Mouse (Mus musculus): ENCODE results near the gene Gm28230.

The Gm28230 gene

DNA sequence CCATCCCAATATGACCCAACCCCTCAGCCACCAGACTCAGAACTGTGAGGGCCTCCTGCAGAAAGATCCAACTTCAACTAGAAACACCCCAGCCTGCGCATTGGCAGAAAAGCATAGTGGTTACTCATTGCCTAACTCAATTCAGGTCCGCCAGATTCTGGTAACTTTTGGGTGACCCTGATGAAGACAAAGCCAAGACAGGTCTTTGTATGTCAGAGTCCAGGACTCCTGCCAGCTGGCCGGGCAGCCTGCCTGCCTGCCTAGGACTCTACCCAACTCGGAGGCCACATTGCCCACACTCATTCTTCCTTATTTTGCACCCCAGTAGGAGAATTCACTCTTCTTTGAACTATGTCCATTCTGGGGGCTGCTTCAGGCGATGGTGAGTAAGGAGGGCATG lies at the start of gene Gm28230:
Gene Gm28230, plus strand, starts transcription at position 178 of the 400 bp plus-strand sequence.
- DNase-seq (ENCODE audit: low spot score in 2 of 2), result no peak

DNA sequence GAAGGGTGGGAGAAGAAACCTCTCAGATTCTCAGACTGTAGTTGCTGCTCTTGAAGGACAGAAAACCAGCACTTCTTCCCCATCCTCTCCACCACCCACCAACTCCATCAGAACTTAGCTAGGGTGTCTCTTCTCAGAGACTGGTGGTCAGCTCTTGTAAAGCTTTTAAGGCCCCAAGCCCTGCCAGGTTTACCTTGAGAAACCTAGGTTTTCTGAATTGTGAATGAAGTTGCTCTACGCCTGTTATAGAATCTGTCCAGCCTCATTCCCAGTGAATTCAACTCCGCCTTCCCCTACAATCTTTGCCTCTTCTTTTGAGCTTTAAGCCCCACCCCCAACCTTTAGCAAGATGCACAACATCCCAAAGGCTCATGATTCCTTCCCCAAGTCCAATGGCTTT lies 49.4 kb upstream of the Gm28230 start:
- no peak for DNase-seq (ENCODE audit: low spot score in 2 of 2)

GRCm38 (mm10) chr2:74678891-74679595 lies 47.5 kb upstream of the Gm28230 start, which contains the start of gene Hoxd11:
Gene Hoxd11, plus strand, starts transcription at chr2:74679557.
- DNase-seq (ENCODE audit: low spot score in 2 of 2), result no peak

- DNase-seq (ENCODE audit: low spot score in 2 of 2), result no peak
Observed at GRCm38 (mm10) chr2:74679596-74679971, 46.9 kb upstream of the Gm28230 start.

DNA sequence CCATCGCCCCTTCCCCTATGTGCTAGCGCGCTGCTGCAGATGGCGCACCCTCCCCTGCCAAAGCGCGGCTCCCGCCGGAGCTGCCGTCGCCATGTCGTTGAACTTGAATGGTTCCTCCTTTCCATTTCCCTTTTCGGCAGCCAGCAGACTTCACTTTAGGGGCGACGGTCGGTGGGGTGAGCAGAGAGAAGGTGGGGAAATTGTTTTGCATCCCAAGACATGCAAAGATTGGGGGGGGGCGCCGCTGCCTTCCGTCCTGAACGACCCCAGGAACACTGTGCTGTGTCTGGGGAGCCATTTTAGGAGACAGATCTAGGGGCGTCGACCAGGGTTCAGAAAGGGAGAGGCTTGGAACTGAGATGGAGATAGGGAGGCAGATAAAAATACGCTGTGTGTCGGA lies 46.5 kb upstream of the Gm28230 start:
- no peak for DNase-seq (ENCODE audit: low spot score in 2 of 2)

DNA sequence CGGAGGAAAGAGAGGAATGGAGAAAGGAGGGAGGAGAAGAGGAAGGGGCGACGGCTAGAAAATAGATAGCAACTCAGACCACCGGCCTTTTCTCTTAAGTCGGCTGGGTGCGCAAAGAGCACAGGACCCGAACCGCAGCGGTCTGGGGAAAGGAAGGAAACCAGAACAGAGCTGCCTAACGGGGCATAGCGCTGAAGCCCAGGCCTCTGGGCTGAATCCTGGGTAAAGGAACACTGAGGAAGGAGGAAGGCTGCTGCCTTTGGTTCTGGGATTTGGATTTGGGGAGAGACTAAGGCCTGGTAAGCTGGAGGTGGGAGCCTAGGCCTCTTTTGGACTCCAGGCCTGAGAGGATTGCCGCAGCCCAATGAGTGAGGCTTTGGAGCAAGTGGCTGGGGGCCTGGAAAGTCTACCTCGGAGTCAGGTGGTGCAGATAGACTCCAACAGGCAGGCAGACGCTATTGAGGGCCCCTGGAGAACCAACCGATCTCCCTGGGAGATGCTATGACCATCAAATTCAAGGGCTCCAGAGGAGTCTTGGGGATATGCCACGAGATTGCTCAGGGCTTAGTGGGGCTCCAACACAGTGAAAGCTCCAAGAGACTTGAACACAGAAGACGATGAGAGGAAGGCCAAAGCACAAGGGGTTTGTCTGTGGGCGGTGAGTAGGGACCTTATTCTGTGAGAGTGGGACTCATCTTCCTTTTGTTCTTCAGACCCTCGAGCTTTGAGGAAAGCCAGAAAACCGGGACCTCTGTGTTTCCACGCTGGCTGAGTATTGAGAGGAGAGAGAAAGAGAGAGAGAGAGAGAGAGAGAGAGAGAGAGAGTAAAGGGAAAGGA lies 45.7 kb upstream of the Gm28230 start:
- no peak for DNase-seq (ENCODE audit: low spot score in 2 of 2)

DNA sequence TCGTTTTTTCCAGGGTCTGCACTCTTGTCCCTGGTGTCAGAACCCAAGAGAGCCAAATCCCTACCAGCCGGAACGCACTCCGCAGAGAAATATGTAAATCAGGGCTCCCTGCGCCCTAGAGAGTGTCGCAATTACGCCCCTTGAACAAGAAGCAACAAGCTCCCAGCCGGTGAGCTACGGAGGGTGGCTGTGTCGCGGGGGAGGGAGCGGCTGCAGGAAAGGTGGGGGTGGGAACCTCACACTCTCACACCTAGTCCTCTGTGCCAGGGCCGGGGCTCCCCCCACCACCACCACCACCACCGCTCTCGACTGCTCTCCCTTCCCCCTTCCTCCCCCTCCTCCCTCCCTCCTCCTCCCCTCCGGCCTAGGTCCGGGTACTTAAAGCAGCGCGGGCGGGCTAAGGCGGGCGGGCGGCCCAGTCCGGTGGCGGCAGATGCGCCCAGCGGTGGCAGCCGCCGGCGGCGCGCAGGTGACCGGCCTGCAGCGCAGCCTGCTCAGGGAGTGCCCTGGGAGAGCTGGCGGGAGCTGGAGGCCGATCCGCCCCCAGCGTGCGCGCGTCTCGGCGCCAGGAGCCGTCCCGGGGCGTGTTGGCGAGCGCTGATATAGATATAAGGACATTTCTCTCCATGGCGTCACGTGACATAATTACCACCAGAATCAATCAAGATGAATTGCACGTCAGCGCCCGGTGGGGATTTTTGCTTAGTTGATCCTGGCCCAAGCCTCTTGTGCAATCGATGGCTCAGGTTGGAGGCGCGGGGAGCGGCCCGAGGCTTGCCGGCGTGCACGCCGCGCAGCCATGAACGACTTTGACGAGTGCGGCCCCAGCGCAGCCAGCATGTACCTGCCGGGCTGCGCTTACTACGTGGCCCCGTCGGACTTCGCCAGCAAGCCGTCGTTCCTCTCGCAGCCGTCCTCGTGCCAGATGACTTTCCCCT lies 44.7 kb upstream of the Gm28230 start:
- no peak for DNase-seq (ENCODE audit: low spot score in 2 of 2)

DNA sequence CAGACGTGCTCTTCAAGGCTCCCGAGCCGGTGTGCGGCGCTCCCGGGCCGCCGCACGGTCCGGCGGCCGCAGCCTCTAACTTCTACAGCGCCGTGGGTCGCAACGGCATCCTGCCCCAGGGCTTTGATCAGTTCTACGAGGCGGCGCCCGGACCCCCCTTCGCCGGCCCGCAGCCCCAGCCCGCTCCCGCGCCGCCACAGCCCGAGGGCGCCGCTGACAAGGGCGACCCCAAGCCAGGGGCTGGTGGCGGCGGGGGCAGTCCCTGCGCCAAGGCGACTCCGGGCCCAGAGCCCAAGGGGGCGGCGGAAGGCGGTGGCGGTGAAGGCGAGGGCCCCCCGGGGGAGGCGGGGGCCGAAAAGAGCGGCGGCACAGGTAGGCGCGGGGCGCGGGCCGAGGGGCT lies 43.7 kb upstream of the Gm28230 start:
- no peak for DNase-seq (ENCODE audit: low spot score in 2 of 2)

- DNase-seq (ENCODE audit: low spot score in 2 of 2), result no peak
Observed at GRCm38 (mm10) chr2:74683471-74683951, 43.0 kb upstream of the Gm28230 start.

DNA sequence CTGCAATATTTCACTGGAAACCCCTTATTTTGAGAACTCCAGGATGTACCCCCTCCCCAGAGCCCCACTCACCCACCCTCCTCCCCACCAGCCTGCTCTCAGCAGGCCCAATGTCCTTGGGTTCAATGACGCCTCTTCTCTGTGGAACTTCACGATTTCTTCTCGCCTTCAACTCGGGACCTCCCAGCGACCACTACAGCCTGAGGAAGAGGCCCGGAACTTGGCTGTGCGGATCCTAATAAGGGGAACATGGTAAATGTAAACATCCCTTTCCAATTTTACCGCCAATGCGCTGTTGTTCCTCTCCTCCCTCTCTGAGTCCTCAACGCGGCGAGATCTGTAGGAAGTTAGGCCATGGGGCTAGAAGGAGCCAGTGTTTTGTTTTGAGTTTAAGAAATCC lies 42.4 kb upstream of the Gm28230 start:
- DNase-seq (ENCODE audit: low spot score in 2 of 2), result no peak

GRCm38 (mm10) chr2:74685059-74685603 lies 41.4 kb upstream of the Gm28230 start:
- no peak for DNase-seq (ENCODE audit: low spot score in 2 of 2)

GRCm38 (mm10) chr2:74686301-74686987 lies 40.1 kb upstream of the Gm28230 start:
- no peak for DNase-seq (ENCODE audit: low spot score in 2 of 2)

DNA sequence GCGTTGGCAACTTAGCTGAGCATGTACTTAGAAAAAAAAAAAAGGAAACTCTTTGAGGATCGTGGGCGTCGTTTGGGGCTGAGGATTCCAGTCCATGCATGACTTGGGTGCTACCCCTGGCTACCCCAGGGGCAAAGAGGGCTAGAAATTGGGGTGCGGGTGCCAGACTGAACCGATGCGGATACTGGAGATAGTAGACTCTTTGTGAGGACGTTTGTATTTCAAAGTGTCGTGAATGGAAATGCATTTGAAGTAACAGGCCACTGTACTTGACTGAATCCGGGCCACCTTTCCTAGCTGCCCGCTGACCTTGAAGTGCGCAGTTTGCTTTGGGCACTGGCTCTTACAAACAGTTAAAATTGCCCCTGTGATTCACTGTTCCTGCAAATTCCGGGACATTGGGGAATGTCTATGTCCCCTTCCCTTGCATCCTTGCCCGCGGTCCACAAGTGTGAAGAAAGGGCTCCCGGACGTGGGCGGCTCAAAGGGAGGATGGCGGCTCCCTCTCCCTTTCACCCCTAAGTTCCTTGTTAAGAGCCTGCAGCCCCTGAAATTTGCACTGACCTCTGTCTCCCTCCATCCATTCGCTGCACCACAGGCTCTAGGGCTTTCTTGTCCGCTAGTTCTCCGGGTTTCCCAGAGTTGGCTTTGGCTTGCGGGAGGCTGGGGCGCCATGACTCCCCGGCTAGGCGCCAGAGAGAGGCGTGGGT lies 39.4 kb upstream of the Gm28230 start:
- no peak for DNase-seq (ENCODE audit: low spot score in 2 of 2)

DNA sequence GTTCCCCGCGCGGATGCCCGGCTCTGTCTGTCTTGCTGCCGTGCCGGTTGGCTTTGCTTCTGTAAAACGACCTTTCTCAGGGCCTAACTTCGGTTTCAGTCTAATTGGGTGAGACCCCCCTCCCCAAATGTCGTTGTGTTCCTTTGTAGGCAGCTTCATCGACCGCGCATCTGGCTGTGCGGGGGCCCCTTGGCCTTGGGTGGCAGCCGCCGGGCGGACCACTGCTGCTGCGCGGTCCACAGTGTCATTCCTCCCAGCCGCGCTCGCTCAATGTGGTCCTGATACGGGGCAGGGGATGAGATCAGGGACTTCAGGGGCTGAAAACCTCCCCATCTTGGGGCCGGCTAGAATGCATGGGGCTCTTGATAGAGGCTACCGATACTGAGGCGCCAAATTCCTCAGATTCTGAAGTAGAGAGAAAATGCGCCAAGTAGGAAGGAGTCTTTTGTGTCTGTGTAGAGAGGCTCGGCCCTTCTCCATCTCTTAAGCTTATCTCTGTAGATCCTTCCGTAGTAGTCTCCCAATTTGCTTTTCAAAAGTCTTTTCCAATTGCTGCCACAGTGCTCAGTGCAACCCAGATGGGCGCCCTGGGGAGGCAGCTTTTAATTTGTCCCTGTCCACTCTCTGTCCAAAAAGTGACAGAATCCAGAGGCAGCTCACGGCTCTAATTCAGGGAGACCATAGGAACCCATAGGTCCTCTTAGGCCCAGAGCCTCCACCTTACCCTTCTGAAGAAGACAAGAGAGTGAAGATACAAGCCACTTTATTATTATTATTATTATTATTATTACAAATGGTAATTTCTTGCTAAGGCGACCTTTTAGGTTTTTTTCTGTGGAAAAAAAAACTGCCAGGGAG lies 38.6 kb upstream of the Gm28230 start:
- no peak for DNase-seq (ENCODE audit: low spot score in 2 of 2)

DNA sequence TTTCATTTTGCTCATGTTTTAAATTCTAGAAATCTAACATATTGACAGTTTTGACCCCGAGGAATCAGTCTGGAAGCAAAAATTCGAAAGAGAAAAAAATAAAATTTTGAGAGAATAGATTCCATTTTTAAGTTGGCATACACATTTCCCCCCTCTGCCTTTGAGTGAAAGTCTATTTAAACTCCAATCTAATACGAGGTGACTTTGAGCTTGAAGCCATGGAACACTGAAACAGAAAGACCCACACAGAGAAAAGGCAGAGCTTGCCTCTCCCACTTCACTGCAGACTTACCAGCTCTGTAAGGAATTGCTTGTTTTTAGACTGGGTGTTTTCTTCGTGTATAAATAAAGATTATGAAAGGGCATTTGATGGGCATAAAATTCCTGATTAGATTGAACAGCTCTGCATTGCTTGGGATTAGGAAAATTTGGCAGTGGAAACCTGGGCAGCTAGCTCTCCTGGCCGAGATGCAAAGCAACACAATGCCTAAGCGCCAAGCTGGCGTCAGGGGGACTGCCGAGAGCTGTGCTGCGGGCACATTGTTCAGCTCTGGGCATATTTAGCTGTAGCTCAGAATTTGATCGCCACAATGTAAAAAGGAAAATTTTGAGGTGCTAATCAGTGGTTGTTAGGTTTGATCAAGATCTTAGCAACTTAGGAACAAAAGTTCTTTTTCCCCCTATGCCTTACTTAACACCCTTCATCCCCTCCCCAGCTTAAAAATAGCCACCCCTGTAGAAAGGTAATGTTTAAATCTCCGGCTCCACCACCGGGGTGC lies 37.5 kb upstream of the Gm28230 start:
- DNase-seq (ENCODE audit: low spot score in 2 of 2), result no peak

GRCm38 (mm10) chr2:74689574-74690337 lies 36.8 kb upstream of the Gm28230 start:
- DNase-seq (ENCODE audit: low spot score in 2 of 2), result no peak

- no peak for DNase-seq (ENCODE audit: low spot score in 2 of 2)
Observed at GRCm38 (mm10) chr2:74690338-74690716, 36.2 kb upstream of the Gm28230 start.
